ENCODE assay signal across 19 mouse cellular contexts in genomic region chr3:99785955-99786529, GRCm38 (mm10).
A peak's percentile ranks its signal among the peaks of the same experiment; 100 is the strongest.
DNase-seq lines count a peak whose midpoint lies in the region; ATAC-seq and TF ChIP-seq lines count a peak whose summit lies in the region.
"Had no signal": no experiment of that assay in that cellular context is flagged by ENCODE, and none has a peak within 500 bp of the region (broad histone marks: within the 10 kb centered on the region; RNA-seq: fewer than 3 reads in every experiment).

No protein-coding gene starts in this region.

- no peak overlapping the region for H3K4me3 ChIP-seq in embryonic facial prominence, embryonic 14.5 days (ENCODE audit: low read depth, low read length)
- H3K4me3 ChIP-seq in embryonic facial prominence, embryonic 10.5 days, result no peak overlapping the region
- no peak overlapping the region for H3K4me3 ChIP-seq in midbrain, embryonic 14.5 days (replicated peaks; ENCODE audit: low read depth, low read length)
- H3K4me3 ChIP-seq in midbrain, embryonic 10.5 days, result no peak overlapping the region
- H3K4me3 ChIP-seq in stomach, postnatal 0 days (ENCODE audit: low read depth, low read length), result no peak overlapping the region
- H3K4me3 ChIP-seq: forebrain, embryonic 12.5 days; heart, adult 2 months; heart, embryonic 15.5 days; hindbrain, embryonic 13.5 days had no signal

- no peak for TF ChIP-seq EP300 in stomach, postnatal 0 days (optimal IDR thresholded peaks at IDR 0.05)

- no peak overlapping the region for H3K27ac ChIP-seq in embryonic facial prominence, embryonic 14.5 days (replicated peaks; ENCODE audit: low read depth, low read length)
- no peak overlapping the region for H3K27ac ChIP-seq in embryonic facial prominence, embryonic 10.5 days (replicated peaks)
- no peak overlapping the region for H3K27ac ChIP-seq in midbrain, embryonic 14.5 days (replicated peaks; ENCODE audit: low read depth, low read length)
- H3K27ac ChIP-seq in midbrain, embryonic 10.5 days (replicated peaks), result no peak overlapping the region
- no peak overlapping the region for H3K27ac ChIP-seq in stomach, postnatal 0 days (replicated peaks)
- H3K27ac ChIP-seq: forebrain, embryonic 12.5 days; heart, adult 2 months; heart, embryonic 15.5 days; hindbrain, embryonic 13.5 days had no signal

- H3K27me3 ChIP-seq in embryonic facial prominence, embryonic 14.5 days (replicated peaks; ENCODE audit: control insufficient read depth, insufficient read depth, low read length), result no peaks in the 10 kb centered on the region
- no peaks in the 10 kb centered on the region for H3K27me3 ChIP-seq in embryonic facial prominence, embryonic 10.5 days (replicated peaks; ENCODE audit: low read depth, poor library complexity, severe bottlenecking)
- H3K27me3 ChIP-seq in midbrain, embryonic 14.5 days (ENCODE audit: control insufficient read depth, insufficient read depth, low read length), result no peaks in the 10 kb centered on the region
- H3K27me3 ChIP-seq in midbrain, embryonic 10.5 days (ENCODE audit: low read depth, poor library complexity, severe bottlenecking), result no peaks in the 10 kb centered on the region
- no peaks in the 10 kb centered on the region for H3K27me3 ChIP-seq in stomach, postnatal 0 days (ENCODE audit: control insufficient read depth, insufficient read depth, low read length)
- H3K27me3 ChIP-seq: forebrain, embryonic 12.5 days; heart, embryonic 15.5 days; hindbrain, embryonic 13.5 days had no signal

- TF ChIP-seq CTCF in stomach, postnatal 0 days (IDR thresholded peaks at IDR 0.05; ENCODE audit: low read depth), result no peak

- peak; percentile 57; the same call in 1 of the 2 replicates for ATAC-seq in embryonic facial prominence, embryonic 14.5 days (ENCODE audit: low read depth)
- ATAC-seq in midbrain, embryonic 14.5 days (ENCODE audit: low FRiP score, low TSS enrichment), result 0 out of 2 replicates have a peak, but pooled peaks have one; percentile 37
- ATAC-seq in stomach, postnatal 0 days (ENCODE audit: low FRiP score, low TSS enrichment), result no peak
- ATAC-seq: forebrain, embryonic 16.5 days had no signal

- no peaks in the 10 kb centered on the region for H3K36me3 ChIP-seq in embryonic facial prominence, embryonic 14.5 days (ENCODE audit: control insufficient read depth, insufficient read depth, low read length)
- no peaks in the 10 kb centered on the region for H3K36me3 ChIP-seq in embryonic facial prominence, embryonic 10.5 days (replicated peaks)
- H3K36me3 ChIP-seq in midbrain, embryonic 14.5 days (ENCODE audit: control insufficient read depth, insufficient read depth, low read length), result no peaks in the 10 kb centered on the region
- H3K36me3 ChIP-seq in midbrain, embryonic 10.5 days, result no peaks in the 10 kb centered on the region
- no peaks in the 10 kb centered on the region for H3K36me3 ChIP-seq in stomach, postnatal 0 days (ENCODE audit: control insufficient read depth, insufficient read depth, low read length)
- H3K36me3 ChIP-seq: forebrain, embryonic 12.5 days; heart, embryonic 15.5 days; hindbrain, embryonic 13.5 days had no signal

- H3K9me3 ChIP-seq in embryonic facial prominence, embryonic 14.5 days (ENCODE audit: control insufficient read depth, low read length), result no peaks in the 10 kb centered on the region
- no peaks in the 10 kb centered on the region for H3K9me3 ChIP-seq in embryonic facial prominence, embryonic 10.5 days
- H3K9me3 ChIP-seq in midbrain, embryonic 14.5 days (ENCODE audit: control insufficient read depth, low read length), result no peaks in the 10 kb centered on the region
- H3K9me3 ChIP-seq in midbrain, embryonic 10.5 days (replicated peaks), result no peaks in the 10 kb centered on the region
- H3K9me3 ChIP-seq in stomach, postnatal 0 days (ENCODE audit: control insufficient read depth, low read length), result no peaks in the 10 kb centered on the region
- H3K9me3 ChIP-seq: forebrain, embryonic 12.5 days; heart, embryonic 15.5 days; hindbrain, embryonic 13.5 days had no signal

- 55% methylated on average over 3 of the region's 3 CpGs for WGBS in embryonic facial prominence, embryonic 14.5 days
- WGBS in embryonic facial prominence, embryonic 10.5 days, result 66% methylated on average over 3 of the region's 3 CpGs
- WGBS in midbrain, embryonic 14.5 days, result 80% methylated on average over 3 of the region's 3 CpGs
- WGBS in midbrain, embryonic 10.5 days, result 74% methylated on average over 3 of the region's 3 CpGs
- 66% methylated on average over 3 of the region's 3 CpGs for WGBS in stomach, postnatal 0 days

- no peak overlapping the region for H3K9ac ChIP-seq in embryonic facial prominence, embryonic 14.5 days (ENCODE audit: low read depth, low read length)
- H3K9ac ChIP-seq in midbrain, embryonic 14.5 days (replicated peaks; ENCODE audit: low read length), result no peak overlapping the region
- no peak overlapping the region for H3K9ac ChIP-seq in stomach, postnatal 0 days (ENCODE audit: low read length)
- H3K9ac ChIP-seq: forebrain, embryonic 12.5 days; heart, embryonic 15.5 days; hindbrain, embryonic 13.5 days had no signal

- no peaks in the 10 kb centered on the region for H3K4me1 ChIP-seq in embryonic facial prominence, embryonic 14.5 days (ENCODE audit: control insufficient read depth, insufficient read depth, low read length)
- no peaks in the 10 kb centered on the region for H3K4me1 ChIP-seq in embryonic facial prominence, embryonic 10.5 days
- H3K4me1 ChIP-seq in midbrain, embryonic 14.5 days (ENCODE audit: control insufficient read depth, insufficient read depth, low read length), result no peaks in the 10 kb centered on the region
- no peaks in the 10 kb centered on the region for H3K4me1 ChIP-seq in midbrain, embryonic 10.5 days
- no peaks in the 10 kb centered on the region for H3K4me1 ChIP-seq in stomach, postnatal 0 days (replicated peaks; ENCODE audit: control insufficient read depth, insufficient read depth)
- H3K4me1 ChIP-seq: forebrain, embryonic 12.5 days; heart, embryonic 15.5 days had no signal

- DNase-seq in embryonic facial prominence, embryonic 14.5 days (ENCODE audit: low spot score), result peak; percentile 56
- DNase-seq in embryonic facial prominence, embryonic 10.5 days (ENCODE audit: low spot score), result no peak
- DNase-seq in midbrain, embryonic 14.5 days, result no peak
- no peak for DNase-seq in midbrain, embryonic 10.5 days (ENCODE audit: low spot score)
- DNase-seq in mesoderm, embryonic 11.5 days (ENCODE audit: low read depth, low spot score), result peak; percentile 53
- no peak for DNase-seq in spleen, postnatal 36 days (ENCODE audit: low spot score in 2 of 2)
- DNase-seq in stomach, postnatal 0 days (ENCODE audit: low spot score), result no peak
- DNase-seq: adrenal gland, postnatal 10 days; cerebellum, adult 11-12 months; cerebellum, adult 9-10 months; cerebellum, postnatal 25 days; gastrocnemius, postnatal 14 days; heart, adult 2 months; heart, postnatal 14 days had no signal

- no peak overlapping the region for H3K4me2 ChIP-seq in embryonic facial prominence, embryonic 14.5 days (ENCODE audit: low read depth, low read length)
- no peak overlapping the region for H3K4me2 ChIP-seq in midbrain, embryonic 14.5 days (ENCODE audit: low read length)
- H3K4me2 ChIP-seq in stomach, postnatal 0 days (replicated peaks; ENCODE audit: low read depth), result no peak overlapping the region
- H3K4me2 ChIP-seq: forebrain, embryonic 12.5 days; heart, embryonic 11.5 days; heart, embryonic 15.5 days; hindbrain, embryonic 13.5 days had no signal

Comparison
In these comparisons a context has a peak if more than half of its experiments do, and no peak if none do; other contexts are left out.
1. DNase-seq: peak in embryonic facial prominence, embryonic 14.5 days (single experiment) and mesoderm, embryonic 11.5 days (single experiment); none in embryonic facial prominence, embryonic 10.5 days (single experiment), midbrain, embryonic 14.5 days (single experiment), midbrain, embryonic 10.5 days (single experiment), spleen, postnatal 36 days (0 of 2) and stomach, postnatal 0 days (single experiment).